Mouse (Mus musculus) intestine, embryonic 14.5 days (tissue): ENCODE measurements around the gene Rasl11a. TPM values are rescaled to one million over a fixed set of nuclear protein-coding genes. Genes with fewer than 3 reads are reported as not detected.
"Not testable (repeated sequence)": the region's sequence is repeated elsewhere in the genome, so short reads cannot be mapped to it uniquely, and the experiment has no call there.

Source experiments
- ATAC-seq: fragments of 200-750 bp; cut with Nextera tagmentation; replicated peaks from 2 replicates; pipeline ENCODE4 v1.8.0; 2017; ENCODE audit warnings: low read depth, moderate number of reproducible peaks, moderate TSS enrichment, moderate library complexity; ENCODE audit not compliant: low FRiP score, low TSS enrichment
- DNase-seq: peaks from one replicate; pipeline ENCODE4 v3.0.0-alpha.2; 2018; ENCODE audit warnings: low spot score
- H3K27ac ChIP-seq: fragments of 300-500 bp; sonication (generic); 2 replicates; pipeline ENCODE4 v1.5.1; 2014; ENCODE audit warnings: low read depth, mild to moderate bottlenecking, control low read depth
- H3K27me3 ChIP-seq: fragments of 300-500 bp; sonication (generic); replicated peaks from 2 replicates; pipeline ENCODE4 v1.6.1; 2014; ENCODE audit warnings: low read length, control low read depth; ENCODE audit not compliant: control insufficient read depth, insufficient read depth
- H3K36me3 ChIP-seq: fragments of 300-500 bp; sonication (generic); 2 replicates; pipeline ENCODE4 v1.6.1; 2014; ENCODE audit warnings: low read length, control low read depth; ENCODE audit not compliant: control insufficient read depth, insufficient read depth
- H3K4me1 ChIP-seq: fragments of 300-500 bp; sonication (generic); replicated peaks from 2 replicates; pipeline ENCODE4 v1.6.1; 2014; ENCODE audit warnings: low read length, control low read depth, mixed read lengths; ENCODE audit not compliant: control insufficient read depth, insufficient read depth
- H3K4me2 ChIP-seq: fragments of 300-500 bp; sonication (generic); 2 replicates; pipeline ENCODE4 v1.6.1; 2014; ENCODE audit warnings: low read length
- H3K4me3 ChIP-seq: fragments of 300-500 bp; sonication (generic); 2 replicates; pipeline ENCODE4 v1.5.1; 2014; ENCODE audit warnings: low read depth, low read length, control low read depth, mixed read lengths
- H3K9ac ChIP-seq: fragments of 300-500 bp; sonication (generic); 2 replicates; pipeline ENCODE4 v1.6.1; 2014; ENCODE audit warnings: mild to moderate bottlenecking, low read length
- H3K9me3 ChIP-seq: fragments of 300-500 bp; sonication (generic); 2 replicates; pipeline ENCODE4 v1.6.1; 2016; ENCODE audit warnings: low read length, control low read depth; ENCODE audit not compliant: control insufficient read depth
- WGBS: fragments of 180-500 bp; shearing (Covaris S2); extraction: QIAGEN DNeasy Blood & Tissue Kit; methylation state at CpG from one replicate; pipeline ENCODE4 v1.1.7; 2014; 5-methylcytosine and 5-hydroxymethylcytosine counted together
- polyA plus RNA-seq: library from polyadenylated mRNA; unstranded; fragments of >200 nt; fragmentation: Nextera tagmentation; extraction: Ambion mirVana; gene quantifications from 2 replicates; pipeline ENCODE4 v1.2.1, GENCODE M21; 2014

The Rasl11a gene
- polyA plus RNA-seq, 1 experiment from 2014 or later, result 28.1 TPM

- Histone ChIP-seq H3K36me3 (no peaks in the 10 kb centered on the region), H3K4me3 (no peak overlapping the region), H3K27ac (no peak overlapping the region), H3K4me2 (peak overlapping the region; percentile 34), H3K4me1 (peaks cover 4% of the 10 kb centered on the region), H3K9me3 (no peaks in the 10 kb centered on the region), H3K9ac (no peak overlapping the region), H3K27me3 (no peaks in the 10 kb centered on the region)
- WGBS, result 19% methylated on average over 4 of the region's 4 CpGs
- DNase-seq (no peak), ATAC-seq (0 out of 2 replicates have a peak, but pooled peaks have one; percentile 53)
Measured at GRCm38 (mm10) chr5:146867946-146868314, 23.1 kb downstream of the Rasl11a start.

- WGBS, result 77% methylated on average over 5 of the region's 5 CpGs
- no peak for DNase-seq
- Histone ChIP-seq H3K4me3 (no peak overlapping the region), H3K27ac (no peak overlapping the region), H3K4me2 (no peak overlapping the region), H3K27me3 (no peaks in the 10 kb centered on the region), H3K9ac (no peak overlapping the region), H3K9me3 (no peaks in the 10 kb centered on the region), H3K4me1 (no peaks in the 10 kb centered on the region), H3K36me3 (no peaks in the 10 kb centered on the region)
- ATAC-seq, result no peak
Measured at GRCm38 (mm10) chr5:146872981-146873631, 28.2 kb downstream of the Rasl11a start.

- Histone ChIP-seq H3K9ac (no peak overlapping the region), H3K9me3 (no peaks in the 10 kb centered on the region; the same call in 1 of the 2 replicates), H3K27ac (no peak overlapping the region), H3K36me3 (no peaks in the 10 kb centered on the region), H3K4me1 (no peaks in the 10 kb centered on the region), H3K4me2 (no peak overlapping the region), H3K4me3 (no peak overlapping the region), H3K27me3 (no peaks in the 10 kb centered on the region)
- ATAC-seq (no peak), DNase-seq (no peak)
- 59% methylated on average over 2 of the region's 2 CpGs for WGBS
Measured at GRCm38 (mm10) chr5:146876024-146876423, 31.2 kb downstream of the Rasl11a start.

- not testable (repeated sequence) for ATAC-seq
Measured at GRCm38 (mm10) chr5:146877882-146878281, 33.0 kb downstream of the Rasl11a start.

GRCm38 (mm10) chr5:146882261-146882660 lies 37.4 kb downstream of the Rasl11a start:
- H3K36me3 ChIP-seq, result no peaks in the 10 kb centered on the region

More at GRCm38 (mm10) chr5:146877882-146878281, 33.0 kb downstream of the Rasl11a start:
- H3K9me3 ChIP-seq, H3K27ac ChIP-seq, H3K4me2 ChIP-seq, H3K4me1 ChIP-seq, H3K36me3 ChIP-seq, DNase-seq, H3K27me3 ChIP-seq, H3K9ac ChIP-seq, H3K4me3 ChIP-seq: not testable (repeated sequence)
- 91% methylated on average over 5 of the region's 6 CpGs for WGBS

GRCm38 (mm10) chr5:146883053-146883452 lies 38.2 kb downstream of the Rasl11a start:
- H3K9ac ChIP-seq, result no peak overlapping the region
- no peak overlapping the region for H3K4me2 ChIP-seq
- no peaks in the 10 kb centered on the region; the same call in 1 of the 2 replicates for H3K9me3 ChIP-seq
- 71% methylated on average over 7 of the region's 7 CpGs for WGBS
- H3K36me3 ChIP-seq, result no peaks in the 10 kb centered on the region
- H3K27me3 ChIP-seq, result no peaks in the 10 kb centered on the region
- no peak overlapping the region for H3K4me3 ChIP-seq
- no peak overlapping the region for H3K27ac ChIP-seq
- H3K4me1 ChIP-seq, result no peaks in the 10 kb centered on the region
- DNase-seq, result no peak
- ATAC-seq, result no peak

More at GRCm38 (mm10) chr5:146882261-146882660, 37.4 kb downstream of the Rasl11a start:
- H3K4me1 ChIP-seq, result no peaks in the 10 kb centered on the region
- H3K27me3 ChIP-seq, result no peaks in the 10 kb centered on the region
- no peaks in the 10 kb centered on the region; the same call in 1 of the 2 replicates for H3K9me3 ChIP-seq
- no peak overlapping the region for H3K27ac ChIP-seq
- 86% methylated on average over 6 of the region's 6 CpGs for WGBS
- no peak overlapping the region for H3K4me3 ChIP-seq
- no peak overlapping the region for H3K4me2 ChIP-seq
- no peak overlapping the region for H3K9ac ChIP-seq
- no peak for DNase-seq
- no peak for ATAC-seq

GRCm38 (mm10) chr5:146883486-146884272 lies 38.8 kb downstream of the Rasl11a start:
- Histone ChIP-seq H3K9ac (no peak overlapping the region), H3K9me3 (no peaks in the 10 kb centered on the region; the same call in 1 of the 2 replicates), H3K4me2 (no peak overlapping the region), H3K36me3 (no peaks in the 10 kb centered on the region), H3K27me3 (no peaks in the 10 kb centered on the region), H3K27ac (no peak overlapping the region), H3K4me3 (no peak overlapping the region), H3K4me1 (no peaks in the 10 kb centered on the region)
- ATAC-seq (no peak), DNase-seq (no peak)
- 88% methylated on average over 15 of the region's 15 CpGs for WGBS

GRCm38 (mm10) chr5:146891127-146891526 lies 46.3 kb downstream of the Rasl11a start:
- H3K9ac ChIP-seq, result no peak overlapping the region
- DNase-seq (no peak), ATAC-seq (no peak)
- 17% methylated on average over 14 of the region's 14 CpGs for WGBS
- H3K4me3 ChIP-seq, result no peak overlapping the region
- H3K36me3 ChIP-seq, result no peaks in the 10 kb centered on the region
- no peaks in the 10 kb centered on the region for H3K27me3 ChIP-seq
- H3K9me3 ChIP-seq, result no peaks in the 10 kb centered on the region
- H3K4me1 ChIP-seq, result no peaks in the 10 kb centered on the region
- 0 out of 2 replicates have a peak overlapping the region, but pooled peaks have one; percentile 15 for H3K4me2 ChIP-seq
- no peak overlapping the region for H3K27ac ChIP-seq
